Mouse (Mus musculus) liver, embryonic 16.5 days (tissue): ENCODE measurements around the gene Nup188. TPM values are rescaled to one million over a fixed set of nuclear protein-coding genes. Genes with fewer than 3 reads are reported as not detected.

Source experiments
- ATAC-seq: fragments of 200-750 bp; cut with Nextera tagmentation; 2 replicates; pipeline ENCODE4 v1.8.0; 2017; ENCODE audit warnings: low read depth, mild to moderate bottlenecking, moderate number of reproducible peaks, moderate library complexity
- H3K27ac ChIP-seq: fragments of 300-500 bp; sonication (generic); 2 replicates; pipeline ENCODE4 v1.5.1; 2014; ENCODE audit warnings: mild to moderate bottlenecking, low read length
- H3K27me3 ChIP-seq: fragments of 300-500 bp; sonication (generic); 2 replicates; pipeline ENCODE4 v1.6.1; 2014; ENCODE audit warnings: low read depth, low read length, mixed read lengths; ENCODE audit not compliant: control insufficient read depth, insufficient read depth
- H3K36me3 ChIP-seq: fragments of 300-500 bp; sonication (generic); 2 replicates; pipeline ENCODE4 v1.6.1; 2014; ENCODE audit warnings: mild to moderate bottlenecking; ENCODE audit not compliant: control insufficient read depth, insufficient read depth
- H3K4me1 ChIP-seq: fragments of 300-500 bp; sonication (generic); 2 replicates; pipeline ENCODE4 v1.6.1; 2014; ENCODE audit warnings: low read depth, low read length, mixed read lengths; ENCODE audit not compliant: control insufficient read depth
- H3K4me2 ChIP-seq: fragments of 300-500 bp; sonication (generic); 2 replicates; pipeline ENCODE4 v1.6.1; 2014; ENCODE audit warnings: low read depth, low read length, mixed read lengths
- H3K4me3 ChIP-seq: fragments of 300-500 bp; sonication (generic); 2 replicates; pipeline ENCODE4 v1.5.1; 2014; ENCODE audit warnings: low read depth, mild to moderate bottlenecking, low read length
- H3K9ac ChIP-seq: fragments of 300-500 bp; sonication (generic); 2 replicates; pipeline ENCODE4 v1.6.1; 2014; ENCODE audit warnings: low read depth, low read length
- H3K9me3 ChIP-seq: fragments of 300-500 bp; sonication (generic); replicated peaks from 2 replicates; pipeline ENCODE4 v1.6.1; 2016; ENCODE audit warnings: low read length; ENCODE audit not compliant: control insufficient read depth
- WGBS: fragments of 180-500 bp; shearing (Covaris S2); extraction: QIAGEN DNeasy Blood & Tissue Kit; methylation state at CpG from one replicate; pipeline ENCODE4 v1.1.7; 2014; ENCODE audit not compliant: insufficient replicate concordance; 5-methylcytosine and 5-hydroxymethylcytosine counted together
- microRNA-seq: library from miRNA; unstranded; fragments of <30 nt; microRNA quantifications from one replicate; pipeline ENCODE4, GENCODE M21; 2016
- polyA plus RNA-seq: library from polyadenylated mRNA; unstranded; fragments of >200 nt; fragmentation: Nextera tagmentation; extraction: Ambion mirVana; gene quantifications from 2 replicates; pipeline ENCODE4 v1.2.1, GENCODE M21; 2015

Gene Nup188
- polyA plus RNA-seq, 1 experiment from 2014 or later = 16.1 TPM

DNA sequence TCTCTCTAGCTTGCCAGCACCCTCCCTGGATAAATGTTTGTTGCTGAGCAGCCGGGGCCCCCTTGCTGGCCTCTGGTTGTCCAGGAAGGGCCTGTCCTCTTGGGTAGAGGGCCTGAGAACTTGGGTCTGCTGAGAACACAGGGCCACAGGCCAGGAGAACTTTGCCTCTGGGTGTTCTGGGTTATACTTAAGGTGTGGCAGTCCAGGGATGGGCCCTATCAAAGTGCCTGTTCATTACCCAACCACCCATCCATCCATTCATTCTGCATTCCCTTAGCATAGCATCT lies 107.1 kb downstream of the Nup188 start:
- H3K4me3 ChIP-seq = peak overlapping the region; percentile 81
- 24% methylated on average over 1 of the region's 1 CpGs for WGBS
- H3K27ac ChIP-seq = peak overlapping the region; percentile 85
- peaks cover 20% of the 10 kb centered on the region for H3K4me1 ChIP-seq
- ATAC-seq = no peak
- H3K36me3 ChIP-seq = peaks cover 4% of the 10 kb centered on the region
- H3K9me3 ChIP-seq = 0 out of 2 replicates have a peak, but pooled peaks cover 2% of the 10 kb centered on the region
- peak overlapping the region; percentile 82 for H3K9ac ChIP-seq
- no peaks in the 10 kb centered on the region for H3K27me3 ChIP-seq
- peak overlapping the region; percentile 97 for H3K4me2 ChIP-seq

Small RNA genes within 50 kb of the gene (microRNA-seq; reads per million reads assigned to microRNA genes)
- gene Gm47292 = not detected

Other genes with a start within 250 kb of the Nup188 start
- gene Wdr34, start 237.5 kb upstream of the Nup188 start, polyA plus RNA-seq = 5.3 and 5.7 TPM in 2 replicates
- 117 and 130 TPM in 2 replicates for gene Set, start 229.0 kb upstream of the Nup188 start, polyA plus RNA-seq
- gene Pkn3, start 208.7 kb upstream of the Nup188 start, polyA plus RNA-seq = 2.1 and 2.3 TPM in 2 replicates
- 17.6 and 18.7 TPM in 2 replicates for gene Zdhhc12, start 192.7 kb upstream of the Nup188 start, polyA plus RNA-seq
- gene Zer1, start 161.8 kb upstream of the Nup188 start, polyA plus RNA-seq = 2.3 and 2.5 TPM in 2 replicates
- gene Tbc1d13, start 152.7 kb upstream of the Nup188 start, polyA plus RNA-seq = 1.7 and 2.3 TPM in 2 replicates
- gene Endog, start 114.9 kb upstream of the Nup188 start, polyA plus RNA-seq = 16.4 and 19.8 TPM in 2 replicates
- 22.5 and 22.8 TPM in 2 replicates for gene Spout1, start 107.9 kb upstream of the Nup188 start, polyA plus RNA-seq
- gene Kyat1, start 80.5 kb upstream of the Nup188 start, polyA plus RNA-seq = 13.1 and 14.2 TPM in 2 replicates
- 11.2 and 11.9 TPM in 2 replicates for gene Lrrc8a, start 48.7 kb upstream of the Nup188 start, polyA plus RNA-seq
- 0.14 and 0.15 TPM in 2 replicates for gene Gm28035, start 45.8 kb upstream of the Nup188 start, polyA plus RNA-seq
- 14.4 and 16.0 TPM in 2 replicates for gene Phyhd1, start 20.2 kb upstream of the Nup188 start, polyA plus RNA-seq
- gene Gm28038, start 5.4 kb upstream of the Nup188 start, polyA plus RNA-seq = not detected in 2 replicates
- 11.7 and 12.4 TPM in 2 replicates for gene Dolk, start 63 bp upstream of the Nup188 start, polyA plus RNA-seq
- 17.0 and 19.1 TPM in 2 replicates for gene Sh3glb2, start 72.9 kb downstream of the Nup188 start, polyA plus RNA-seq
- gene Miga2, start 77.8 kb downstream of the Nup188 start, polyA plus RNA-seq = 6.5 and 7.2 TPM in 2 replicates
- 14.7 and 16.5 TPM in 2 replicates for gene Dolpp1, start 105.9 kb downstream of the Nup188 start, polyA plus RNA-seq
- gene Crat, start 129.4 kb downstream of the Nup188 start, polyA plus RNA-seq = 24.2 and 31.3 TPM in 2 replicates
- gene Ptpa, start 129.6 kb downstream of the Nup188 start, polyA plus RNA-seq = 121 TPM in 2 replicates
- gene Ier5l, start 187.8 kb downstream of the Nup188 start, polyA plus RNA-seq = 0.07 TPM in 1 of 2 replicates, not detected in the other